Mouse (Mus musculus) small intestine, adult 2 months (tissue): ENCODE measurements around the gene Txndc16.

Experiments
- CTCF ChIP-seq: fragments of 200-500 bp; IDR thresholded peaks from 2 replicates; pipeline ENCODE4 v1.5.1; 2012; ENCODE audit warnings: low read depth, mild to moderate bottlenecking, control low read depth, inconsistent platforms, low read length, moderate library complexity, mixed read lengths; ENCODE audit not compliant: insufficient replicate concordance, insufficient read length; ENCODE audit errors: extremely low read depth
- POLR2A ChIP-seq: fragments of 200-500 bp; IDR thresholded peaks from 2 replicates; pipeline ENCODE4 v1.6.1; 2012; ENCODE audit warnings: low read depth, mild to moderate bottlenecking, control low read depth, inconsistent platforms, low read length, moderate library complexity

DNA sequence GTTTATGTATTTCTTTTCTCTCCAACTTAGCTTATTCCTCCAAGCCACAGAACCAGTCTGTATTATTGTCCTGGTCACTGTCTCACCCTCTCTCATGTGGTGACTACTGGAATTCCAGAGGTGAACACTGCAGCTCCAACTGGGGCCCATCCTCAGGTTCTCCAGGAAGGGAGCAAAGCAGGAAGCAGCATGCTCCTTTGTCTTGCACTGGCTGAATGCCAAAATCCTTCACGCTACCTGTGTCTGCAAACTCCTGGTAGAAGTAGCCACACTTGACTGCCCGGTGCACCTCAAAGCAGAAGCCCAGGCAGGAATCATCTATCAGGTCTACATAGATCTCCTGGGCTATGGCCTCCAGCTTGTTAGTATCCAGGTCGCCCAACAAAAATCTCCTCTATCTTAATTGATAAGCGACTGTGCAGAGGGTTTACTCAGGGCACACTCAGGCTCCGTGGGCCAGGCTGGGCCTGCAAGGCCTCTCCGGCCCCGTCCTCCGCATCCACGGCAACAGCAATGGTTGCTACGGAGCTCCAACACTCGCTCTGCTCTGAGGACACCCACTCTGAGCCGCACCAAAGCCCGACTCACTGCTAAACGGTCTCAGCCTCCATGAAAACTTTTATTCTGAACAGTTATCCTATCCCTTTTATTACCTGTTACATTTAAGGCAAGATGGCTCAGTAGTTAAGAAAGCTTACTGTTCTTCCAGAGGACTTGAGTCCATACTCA, 45.0 kb downstream of the Txndc16 start:
- TF ChIP-seq POLR2A (no peak), CTCF (no peak)
